Mouse (Mus musculus): ENCODE measurements around the gene Gdap1l1. TPM values are rescaled to one million over a fixed set of nuclear protein-coding genes. Genes with fewer than 3 reads are reported as not detected.

Gene Gdap1l1
- polyA plus RNA-seq (2012; rRNA removed), result 0.02 and 0.05 TPM in 2 replicates

DNA sequence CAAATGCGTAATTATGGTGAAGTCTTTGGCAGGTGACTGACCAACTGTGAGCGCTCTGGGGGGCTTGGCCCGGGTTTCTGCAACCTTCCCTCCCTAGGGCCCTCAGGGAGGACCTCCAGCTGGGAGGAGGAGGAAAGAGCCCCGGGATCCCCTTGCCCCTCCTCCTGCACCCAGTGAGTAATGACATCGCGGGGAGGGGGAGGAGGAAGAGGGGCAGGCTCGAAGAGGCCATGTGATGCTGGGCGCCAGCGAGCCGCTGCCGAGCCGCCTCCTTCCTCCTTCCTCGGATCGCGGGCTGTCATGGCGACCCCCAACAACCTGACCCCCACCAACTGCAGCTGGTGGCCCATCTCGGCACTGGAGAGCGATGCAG lies at the start of gene Gdap1l1:
Gene Gdap1l1, plus strand, starts transcription at position 231 of the 373 bp plus-strand sequence.

DNA sequence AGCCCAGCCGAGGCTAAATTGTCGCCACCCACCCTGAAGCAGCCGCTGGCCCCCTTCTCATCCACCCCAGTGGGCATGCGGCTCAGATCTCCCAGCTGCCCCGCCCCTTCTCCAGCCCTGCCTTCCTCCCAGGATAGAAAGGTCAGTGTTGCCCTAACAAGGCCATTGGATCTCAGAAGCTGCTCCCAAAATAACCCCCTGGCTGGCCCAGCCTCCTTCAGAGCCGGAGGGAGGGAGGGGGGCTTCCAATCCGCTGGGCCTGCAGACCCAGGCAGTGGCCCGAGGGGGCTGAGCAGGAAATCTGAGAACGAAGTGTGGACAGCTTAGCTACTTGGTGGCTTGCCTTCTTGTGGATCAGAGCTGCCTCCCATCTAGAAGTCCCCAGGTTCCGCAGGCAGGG lies 40.4 kb upstream of the Gdap1l1 start, which contains the start of gene Jph2:
Gene Jph2, minus strand, starts transcription at position 89 of the 400 bp plus-strand sequence.

DNA sequence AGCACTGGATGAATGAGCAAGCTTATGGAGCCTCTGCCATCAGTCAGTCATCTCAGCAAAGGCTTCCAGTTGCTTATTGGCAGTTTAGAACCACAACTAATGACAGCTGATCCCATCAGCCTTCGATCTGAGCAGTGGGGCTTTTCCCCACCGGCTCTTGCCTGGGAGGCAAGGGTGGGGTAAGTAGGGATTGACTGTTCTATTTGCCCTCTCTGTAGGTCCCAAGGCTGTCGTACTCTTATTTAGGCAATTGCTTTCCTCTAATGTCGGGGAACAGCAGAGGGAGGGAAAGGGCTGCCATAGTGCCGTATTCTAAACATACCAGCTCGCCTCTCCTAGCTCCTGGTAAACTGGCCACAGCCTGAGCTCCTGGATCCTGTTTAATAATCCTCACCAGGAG lies 13.7 kb upstream of the Gdap1l1 start, which contains the start of gene Oser1:
Gene Oser1, minus strand, starts transcription at position 101 of the 400 bp plus-strand sequence.

DNA sequence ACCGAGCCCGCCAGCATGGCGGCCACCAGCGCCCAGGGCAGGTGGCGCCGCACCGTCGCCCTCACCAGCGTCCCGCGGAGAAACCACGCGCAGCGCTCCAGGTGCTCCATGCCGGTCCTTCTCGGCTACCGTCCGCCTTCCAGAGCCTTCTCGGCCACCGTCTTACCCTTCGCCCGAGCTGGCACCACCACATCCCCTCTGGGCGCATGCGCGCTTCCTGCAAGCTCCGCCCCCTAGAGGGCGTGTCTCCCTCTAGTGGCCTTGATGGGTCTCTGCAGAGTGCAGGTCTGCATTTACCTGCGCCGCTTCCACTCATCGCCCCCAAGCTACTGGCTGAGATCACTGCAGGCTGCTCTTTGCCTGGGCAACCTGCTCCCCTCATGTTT lies 34.2 kb downstream of the Gdap1l1 start, which contains the start of gene Fitm2:
Gene Fitm2, minus strand, starts transcription at position 164 of the 386 bp plus-strand sequence.

DNA sequence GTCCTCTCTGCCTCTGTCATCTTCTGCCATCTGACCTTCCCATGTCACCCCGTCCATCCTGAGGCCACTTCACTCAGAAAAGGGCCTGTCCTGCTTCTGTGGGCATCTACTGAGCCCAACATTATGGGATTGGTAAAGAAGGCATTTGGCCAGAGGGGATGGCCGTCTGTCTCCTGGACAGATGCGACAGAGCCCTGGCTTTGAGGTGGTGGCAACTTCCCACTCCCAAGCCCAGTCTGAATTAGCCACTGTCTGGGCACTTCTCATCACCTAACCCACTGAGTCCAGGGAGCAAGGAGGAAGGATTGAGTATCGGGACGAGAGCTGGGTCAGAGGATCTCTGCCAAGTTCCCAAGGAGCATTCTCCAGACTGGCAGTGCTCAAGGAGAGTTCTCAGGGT lies 53.7 kb downstream of the Gdap1l1 start, which contains the start of gene R3hdml:
Gene R3hdml, plus strand, starts transcription at position 301 of the 400 bp plus-strand sequence.

Other genes starting within 250 kb of the Gdap1l1 start
- 0.70 and 0.76 TPM in 2 replicates for gene Tox2, start 235.4 kb upstream of the Gdap1l1 start, polyA plus RNA-seq (2012; rRNA removed)
- 0.05 and 0.21 TPM in 2 replicates for gene Jph2, start 40.5 kb upstream of the Gdap1l1 start, polyA plus RNA-seq (2012; rRNA removed)
- gene Oser1, start 13.8 kb upstream of the Gdap1l1 start, polyA plus RNA-seq (2012; rRNA removed), result 12.5 and 15.3 TPM in 2 replicates
- 1.7 and 1.9 TPM in 2 replicates for gene Fitm2, start 34.2 kb downstream of the Gdap1l1 start, polyA plus RNA-seq (2012; rRNA removed)
- gene R3hdml, start 53.8 kb downstream of the Gdap1l1 start, polyA plus RNA-seq (2012; rRNA removed), result not detected in 2 replicates
- gene Hnf4a, start 68.3 kb downstream of the Gdap1l1 start, polyA plus RNA-seq (2012; rRNA removed), result 19.3 and 24.0 TPM in 2 replicates
- 4.5 and 5.5 TPM in 2 replicates for gene Ttpal, start 163.8 kb downstream of the Gdap1l1 start, polyA plus RNA-seq (2012; rRNA removed)
- 232 and 282 TPM in 2 replicates for gene Serinc3, start 206.7 kb downstream of the Gdap1l1 start, polyA plus RNA-seq (2012; rRNA removed)
- 53.1 and 53.7 TPM in 2 replicates for gene Pkig, start 219.9 kb downstream of the Gdap1l1 start, polyA plus RNA-seq (2012; rRNA removed)